Mouse (Mus musculus) ES-Bruce4 (cell line): Measurements from ENCODE around the gene Ptch1. TPM values are rescaled to one million over a fixed set of nuclear protein-coding genes. Genes with fewer than 3 reads are reported as not detected.
A peak's percentile ranks its signal among the peaks of the same experiment; 100 is the strongest.

Experiments
- H3K27ac ChIP-seq: 2 replicates; pipeline ENCODE4 v1.5.1; 2012; ENCODE audit warnings: low read length, inconsistent platforms; ENCODE audit not compliant: insufficient read depth
- H3K27me3 ChIP-seq: 2 replicates; pipeline ENCODE4 v1.6.1; 2012; ENCODE audit warnings: mild to moderate bottlenecking, low read length, inconsistent platforms; ENCODE audit not compliant: control insufficient read depth, poor library complexity, insufficient read depth, severe bottlenecking
- H3K36me3 ChIP-seq: 2 replicates; pipeline ENCODE4 v1.6.1; 2012; ENCODE audit warnings: inconsistent platforms, mild to moderate bottlenecking, low read length, moderate library complexity; ENCODE audit not compliant: control insufficient read depth, poor library complexity, insufficient read depth, severe bottlenecking
- H3K4me1 ChIP-seq: one replicate; pipeline ENCODE4 v1.8.1; 2011; ENCODE audit warnings: low read length; ENCODE audit not compliant: control insufficient read depth, insufficient read depth
- H3K4me3 ChIP-seq: 2 replicates; pipeline ENCODE4 v1.5.1; 2011; ENCODE audit warnings: low read depth, mild to moderate bottlenecking, low read length
- H3K9ac ChIP-seq: 2 replicates; pipeline ENCODE4 v1.6.1; 2012; ENCODE audit warnings: low read depth, mild to moderate bottlenecking, inconsistent platforms; ENCODE audit not compliant: poor library complexity, severe bottlenecking
- H3K9me3 ChIP-seq: replicated peaks from 2 replicates; pipeline ENCODE4 v1.6.1; 2012; ENCODE audit warnings: mild to moderate bottlenecking, low read length, inconsistent platforms; ENCODE audit not compliant: control insufficient read depth, poor library complexity, insufficient read depth, severe bottlenecking
- CTCF ChIP-seq: IDR thresholded peaks from one replicate; pipeline ENCODE4 v1.8.1; 2011; ENCODE audit warnings: low read depth, low read length
- EP300 ChIP-seq: IDR thresholded peaks from 2 replicates; pipeline ENCODE4 v1.6.1; 2011; ENCODE audit warnings: low read depth, low read length; ENCODE audit not compliant: insufficient read depth
- POLR2A ChIP-seq: IDR thresholded peaks from one replicate; pipeline ENCODE4 v1.8.1; 2011; ENCODE audit warnings: low read length; ENCODE audit not compliant: insufficient read depth
- polyA plus RNA-seq: library from polyadenylated mRNA; stranded (reverse); fragments of >200 nt; gene quantifications from 2 replicates; pipeline ENCODE4 v1.2.4, GENCODE M21; 2011; ENCODE audit warnings: low read depth; ENCODE audit not compliant: missing spikeins, insufficient read depth, insufficient read length

Gene Ptch1
- polyA plus RNA-seq, 1 experiment = 48.8 TPM

DNA sequence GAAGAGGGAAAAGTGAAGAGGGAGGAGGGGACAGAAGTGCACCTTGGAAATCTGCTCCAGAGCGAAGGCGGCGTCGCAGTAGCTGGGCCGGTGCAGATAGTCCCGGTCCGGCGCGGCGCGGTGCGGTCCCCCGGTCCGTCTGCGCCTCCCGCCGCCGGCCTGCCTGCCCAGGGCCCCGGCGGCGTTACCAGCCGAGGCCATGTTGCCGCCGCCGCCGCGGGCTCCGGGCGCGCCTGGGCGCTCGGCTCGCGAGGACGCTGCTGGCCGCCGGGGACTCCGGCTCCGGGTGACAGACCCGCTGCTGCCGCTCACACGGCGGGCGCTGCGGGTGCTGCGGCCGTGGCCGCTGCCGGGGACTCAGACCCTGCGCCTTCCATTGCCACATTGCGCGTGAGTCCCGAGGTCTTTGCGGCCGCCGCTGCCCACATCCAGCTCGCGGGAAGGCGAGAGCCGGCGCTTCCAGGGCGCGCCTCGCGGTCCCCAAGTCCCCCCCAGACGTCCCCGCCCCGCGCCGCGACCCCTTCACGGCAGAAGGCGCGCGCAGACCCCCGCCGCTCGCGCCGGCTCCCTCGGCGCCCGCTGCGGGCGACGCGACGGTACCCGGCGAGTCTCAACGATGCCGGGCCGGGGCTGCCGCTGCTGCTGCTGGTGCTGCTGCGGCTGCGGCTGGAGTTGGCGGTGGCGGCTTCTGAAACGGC lies 7.9 kb downstream of the Ptch1 start:
- Histone ChIP-seq H3K4me3 (peak overlapping the region; percentile 82), H3K36me3 (peaks cover 5% of the 10 kb centered on the region; the same call in 1 of the 2 replicates), H3K27me3 (peaks cover 2% of the 10 kb centered on the region; the same call in 1 of the 2 replicates), H3K9me3 (no peaks in the 10 kb centered on the region), H3K4me1 (peaks cover 2% of the 10 kb centered on the region), H3K9ac (peak overlapping the region; percentile 94), H3K27ac (peak overlapping the region; percentile 10; the same call in 1 of the 2 replicates)
- TF ChIP-seq POLR2A (no peak), EP300 (no peak), CTCF (no peak)

DNA sequence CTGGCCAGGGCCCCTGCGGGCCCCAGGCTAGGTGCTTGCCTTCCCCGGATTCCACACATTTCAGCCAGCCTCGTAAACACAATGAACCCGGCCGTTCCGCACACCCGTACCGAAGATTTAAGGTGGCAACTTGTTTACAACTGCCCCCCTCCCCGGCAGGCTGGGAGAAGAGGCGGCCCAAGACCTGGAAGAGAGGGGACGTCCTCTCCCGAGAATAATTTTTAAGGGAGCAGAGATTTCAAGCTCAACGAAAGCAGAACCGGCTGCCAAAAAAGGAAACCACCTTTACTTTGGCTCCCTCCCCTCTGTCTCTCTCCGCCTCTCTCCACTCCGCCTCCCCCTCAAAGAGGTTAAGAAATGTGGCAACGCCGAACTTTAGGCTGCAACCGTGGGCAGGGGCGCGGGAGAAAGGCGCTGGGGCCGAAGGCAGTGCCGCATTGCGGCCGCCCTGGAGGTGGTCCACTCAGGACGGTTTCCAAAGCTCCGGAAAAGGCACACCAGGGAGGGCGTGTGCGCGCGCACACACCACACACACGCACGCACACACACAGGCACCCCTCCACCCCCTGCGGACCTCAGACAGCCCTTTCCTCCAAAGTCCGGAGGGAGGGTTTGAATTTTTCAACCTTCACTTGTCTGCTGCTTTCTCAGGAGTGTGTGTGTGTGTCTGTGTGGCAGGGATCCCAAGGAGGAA lies 8.6 kb downstream of the Ptch1 start:
- Histone ChIP-seq H3K36me3 (peaks cover 5% of the 10 kb centered on the region; the same call in 1 of the 2 replicates), H3K9ac (peak overlapping the region; percentile 94), H3K27ac (0 out of 2 replicates have a peak overlapping the region, but pooled peaks have one; percentile 20), H3K27me3 (no peaks in the 10 kb centered on the region), H3K4me1 (peaks cover 2% of the 10 kb centered on the region), H3K4me3 (peak overlapping the region; percentile 82), H3K9me3 (no peaks in the 10 kb centered on the region)
- no peak for TF ChIP-seq POLR2A
- no peak for TF ChIP-seq EP300
- no peak for TF ChIP-seq CTCF

DNA sequence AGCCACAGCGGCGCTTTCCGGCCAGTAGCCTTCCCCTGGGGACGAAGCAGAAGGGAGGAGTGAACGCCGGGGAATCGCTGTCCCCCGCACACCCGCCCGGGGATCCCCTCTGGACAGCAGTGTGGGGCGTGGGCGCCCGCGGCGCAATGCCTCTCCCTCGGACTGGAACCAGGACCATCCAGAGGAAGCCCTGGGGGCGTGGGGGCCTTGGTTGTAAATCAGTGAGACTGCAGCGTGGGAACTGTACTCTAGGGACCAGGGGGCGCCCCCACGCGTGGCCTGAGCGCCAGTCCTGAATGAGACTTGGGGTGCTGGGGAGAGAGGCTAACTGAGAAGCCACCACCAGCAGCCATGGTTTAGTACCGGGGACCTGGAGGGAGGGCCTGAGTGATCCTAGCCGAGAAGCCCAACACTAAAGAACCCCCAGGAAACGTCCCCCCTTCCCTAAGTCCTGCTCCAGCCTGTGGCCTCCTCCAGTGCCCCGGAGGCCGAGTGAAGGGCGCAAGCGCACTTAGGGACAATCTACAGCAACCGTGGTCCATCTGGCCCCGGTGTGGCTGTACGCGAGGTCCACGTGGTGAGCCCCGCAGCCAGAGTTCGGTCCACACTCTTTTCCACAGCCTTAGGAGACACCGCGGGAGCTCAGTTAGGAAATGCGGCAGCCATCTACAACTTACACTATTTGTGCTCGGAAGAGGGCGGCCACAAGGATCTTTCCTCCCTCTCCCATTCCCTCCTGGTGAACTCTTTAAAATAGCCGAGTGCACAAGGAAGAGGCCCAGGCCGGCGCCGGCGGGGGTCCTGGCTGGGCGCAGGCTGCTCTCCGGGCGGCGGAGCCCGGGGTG lies 9.4 kb downstream of the Ptch1 start:
- Histone ChIP-seq H3K27me3 (no peaks in the 10 kb centered on the region), H3K4me1 (no peaks in the 10 kb centered on the region), H3K9ac (peak overlapping the region; percentile 94), H3K9me3 (no peaks in the 10 kb centered on the region), H3K4me3 (peak overlapping the region; percentile 82), H3K27ac (no peak overlapping the region), H3K36me3 (peaks cover 13% of the 10 kb centered on the region)
- no peak for TF ChIP-seq CTCF
- no peak for TF ChIP-seq POLR2A
- TF ChIP-seq EP300 = no peak

GRCm38 (mm10) chr13:63562972-63563780 lies 10.2 kb downstream of the Ptch1 start:
- H3K36me3 ChIP-seq = peaks cover 13% of the 10 kb centered on the region
- no peaks in the 10 kb centered on the region for H3K27me3 ChIP-seq
- peak overlapping the region; percentile 94 for H3K9ac ChIP-seq
- peak overlapping the region; percentile 15; the same call in 1 of the 2 replicates for H3K27ac ChIP-seq
- TF ChIP-seq EP300 (0 out of 2 replicates have a peak, but pooled peaks have one; percentile 13), CTCF (no peak), POLR2A (no peak)
- H3K9me3 ChIP-seq = no peaks in the 10 kb centered on the region
- H3K4me3 ChIP-seq = peak overlapping the region; percentile 82
- no peaks in the 10 kb centered on the region for H3K4me1 ChIP-seq

- Histone ChIP-seq H3K4me3 (peak overlapping the region; percentile 82), H3K36me3 (peaks cover 13% of the 10 kb centered on the region), H3K27me3 (no peaks in the 10 kb centered on the region), H3K9me3 (no peaks in the 10 kb centered on the region), H3K27ac (no peak overlapping the region), H3K9ac (peak overlapping the region; percentile 94), H3K4me1 (peaks cover 2% of the 10 kb centered on the region)
- TF ChIP-seq CTCF (no peak), EP300 (no peak), POLR2A (no peak)
Observed at GRCm38 (mm10) chr13:63562141-63562971, 11.0 kb downstream of the Ptch1 start.
